Mouse (Mus musculus) CH12.LX (cell line): Measurements from ENCODE around the gene Ntm.

Experiments
- BHLHE40 ChIP-seq: IDR thresholded peaks from 2 replicates; pipeline ENCODE4 v1.6.1; 2011; ENCODE audit warnings: mild to moderate bottlenecking, low read depth, low read length, improper control_type of control experiment
- CTCF ChIP-seq, 2 experiments: IDR thresholded peaks in 1 of 2; conservative IDR thresholded peaks in 1 of 2; 2 replicates each; pipeline ENCODE4 v1.5.1; 2011 to 2012; ENCODE audit warnings: low read depth in 2 of 2, low read length in 2 of 2, improper control_type of control experiment in 1 of 2, inconsistent platforms in 1 of 2, mild to moderate bottlenecking in 1 of 2, moderate library complexity in 1 of 2
- E2F4 ChIP-seq: IDR thresholded peaks from 2 replicates; pipeline ENCODE4 v1.6.1; 2011; ENCODE audit warnings: low read depth, low read length, improper control_type of control experiment; ENCODE audit not compliant: insufficient replicate concordance
- EP300 ChIP-seq: IDR thresholded peaks from 2 replicates; pipeline ENCODE4 v1.6.1; 2011; ENCODE audit warnings: low read length, improper control_type of control experiment
- HCFC1 ChIP-seq: IDR thresholded peaks from 2 replicates; pipeline ENCODE4 v1.6.1; 2012; ENCODE audit warnings: low read depth, mild to moderate bottlenecking, inconsistent platforms, low read length, improper control_type of control experiment
- KAT2A ChIP-seq: IDR thresholded peaks from 2 replicates; pipeline ENCODE4 v1.6.1; 2012; ENCODE audit warnings: low read length, improper control_type of control experiment, inconsistent platforms; ENCODE audit not compliant: insufficient replicate concordance
- MAX ChIP-seq: IDR thresholded peaks from 2 replicates; pipeline ENCODE4 v1.6.1; 2011; ENCODE audit warnings: low read length, improper control_type of control experiment
- MYC ChIP-seq: IDR thresholded peaks from 2 replicates; pipeline ENCODE4 v1.6.1; 2011; ENCODE audit warnings: low read depth, mild to moderate bottlenecking, improper control_type of control experiment, low read length
- NELFE ChIP-seq: IDR thresholded peaks from 2 replicates; pipeline ENCODE4 v1.6.1; 2011; ENCODE audit warnings: low read depth, low read length, improper control_type of control experiment
- POLR2A ChIP-seq: IDR thresholded peaks from 2 replicates; pipeline ENCODE4 v1.6.1; 2011; ENCODE audit warnings: low read depth, mild to moderate bottlenecking, improper control_type of control experiment, low read length
- ZMIZ1 ChIP-seq: IDR thresholded peaks from 2 replicates; pipeline ENCODE4 v1.6.1; 2012; ENCODE audit warnings: low read depth, mild to moderate bottlenecking, inconsistent platforms, low read length, improper control_type of control experiment
- ZNF384 ChIP-seq: IDR thresholded peaks from 2 replicates; pipeline ENCODE4 v1.6.1; 2012; ENCODE audit warnings: low read depth, low read length, improper control_type of control experiment, inconsistent platforms

- TF ChIP-seq POLR2A: no peak
- no peak for TF ChIP-seq MYC
- no peak for TF ChIP-seq BHLHE40
- no peak for TF ChIP-seq EP300
- TF ChIP-seq MAX: no peak
- TF ChIP-seq E2F4: no peak
- TF ChIP-seq ZNF384: no peak
- TF ChIP-seq KAT2A: no peak
- no peak for TF ChIP-seq NELFE
- no peak for TF ChIP-seq CTCF (conservative IDR thresholded peaks at IDR 0.05 in 1 of 2, IDR thresholded peaks at IDR 0.05 in 1 of 2; ENCODE audit: low read depth in 2 of 2, low read length in 2 of 2)
- no peak for TF ChIP-seq HCFC1
- no peak for TF ChIP-seq ZMIZ1
Measured at GRCm38 (mm10) chr9:29124455-29124854, 838.5 kb downstream of the Ntm start.
